Mouse (Mus musculus) heart, embryonic 14.5 days (tissue): ENCODE data around the gene Usp8. TPM values are rescaled to one million over a fixed set of nuclear protein-coding genes. Genes with fewer than 3 reads are reported as not detected.

ENCODE experiments used
- ATAC-seq: fragments of 200-750 bp; cut with Nextera tagmentation; 2 replicates; pipeline ENCODE4 v1.8.0; 2017; ENCODE audit warnings: low read depth, moderate TSS enrichment; ENCODE audit not compliant: insufficient number of reproducible peaks, insufficient read depth, low FRiP score
- H3K27ac ChIP-seq, 2 experiments: fragments of 200-500 bp in 1 of 2; fragments of 300-500 bp in 1 of 2; sonication (generic) in 1 of 2; replicated peaks in 1 of 2; 2 replicates each; pipeline ENCODE4 v1.5.1; 2012 to 2014; ENCODE audit warnings: low read depth in 2 of 2, low read length in 2 of 2, control low read depth in 1 of 2, mild to moderate bottlenecking in 1 of 2, mixed read lengths in 1 of 2; ENCODE audit not compliant: control insufficient read depth in 1 of 2, insufficient read depth in 1 of 2
- H3K27me3 ChIP-seq: fragments of 300-500 bp; sonication (generic); 2 replicates; pipeline ENCODE4 v1.6.1; 2014; ENCODE audit warnings: mild to moderate bottlenecking, low read length, control low read depth; ENCODE audit not compliant: control insufficient read depth, insufficient read depth
- H3K36me3 ChIP-seq: fragments of 300-500 bp; sonication (generic); 2 replicates; pipeline ENCODE4 v1.6.1; 2014; ENCODE audit warnings: mild to moderate bottlenecking, control low read depth, low read length, mixed read lengths; ENCODE audit not compliant: control insufficient read depth, insufficient read depth
- H3K4me1 ChIP-seq, 2 experiments: fragments of 200-500 bp in 1 of 2; fragments of 300-500 bp in 1 of 2; sonication (generic) in 1 of 2; 2 replicates each; pipeline ENCODE4 v1.6.1; 2012 to 2014; ENCODE audit warnings: low read length in 2 of 2, control low read depth in 1 of 2, mixed read lengths in 1 of 2; ENCODE audit not compliant: control insufficient read depth in 2 of 2, insufficient read depth in 2 of 2
- H3K4me2 ChIP-seq: fragments of 300-500 bp; sonication (generic); 2 replicates; pipeline ENCODE4 v1.6.1; 2014; ENCODE audit warnings: mild to moderate bottlenecking, low read length
- H3K4me3 ChIP-seq, 2 experiments: fragments of 200-500 bp in 1 of 2; fragments of 300-500 bp in 1 of 2; sonication (generic) in 1 of 2; 2 replicates each; pipeline ENCODE4 v1.5.1; 2012 to 2014; ENCODE audit warnings: low read length in 2 of 2, mild to moderate bottlenecking in 2 of 2, control low read depth in 1 of 2, low read depth in 1 of 2, moderate library complexity in 1 of 2; ENCODE audit not compliant: control insufficient read depth in 1 of 2, insufficient read depth in 1 of 2
- H3K9ac ChIP-seq: fragments of 300-500 bp; sonication (generic); 2 replicates; pipeline ENCODE4 v1.6.1; 2014; ENCODE audit warnings: mild to moderate bottlenecking, low read length
- H3K9me3 ChIP-seq: fragments of 300-500 bp; sonication (generic); 2 replicates; pipeline ENCODE4 v1.6.1; 2016; ENCODE audit warnings: low read length, control low read depth; ENCODE audit not compliant: control insufficient read depth
- WGBS: fragments of 180-500 bp; shearing (Covaris S2); extraction: QIAGEN DNeasy Blood & Tissue Kit; methylation state at CpG from one replicate; pipeline ENCODE4 v1.1.7; 2014; 5-methylcytosine and 5-hydroxymethylcytosine counted together
- polyA plus RNA-seq: library from polyadenylated mRNA; unstranded; fragments of >200 nt; fragmentation: Nextera tagmentation; extraction: Ambion mirVana; gene quantifications from 2 replicates; pipeline ENCODE4 v1.2.1, GENCODE M21; 2014

Usp8 gene
- 32.1 and 32.8 TPM in 2 replicates for polyA plus RNA-seq

- WGBS = 2% methylated on average over 47 of the region's 47 CpGs
- peak; percentile 100 for ATAC-seq
- Histone ChIP-seq H3K4me2 (peak within 1 kb of the TSS; percentile 86), H3K4me1 (peaks cover 2 to 10% of the 10 kb centered on the region in 2 experiments), H3K27me3 (peaks cover 11% of the 10 kb centered on the region; the same call in 1 of the 2 replicates), H3K36me3 (peaks cover 5% of the 10 kb centered on the region; the same call in 1 of the 2 replicates), H3K4me3 (peak within 1 kb of the TSS; percentile 82 to 95), H3K27ac (peak within 1 kb of the TSS; percentile 80 to 83), H3K9me3 (no peaks in the 10 kb centered on the region), H3K9ac (peak within 1 kb of the TSS; percentile 90)
Measured at GRCm38 (mm10) chr2:126706759-126707437, at the start of gene Usp8. Gene Usp8, plus strand, starts transcription at chr2:126707328.

GRCm38 (mm10) chr2:126663481-126663880 lies 43.6 kb upstream of the Usp8 start:
- no peak overlapping the region for H3K27ac ChIP-seq
- 51% methylated on average over 4 of the region's 4 CpGs for WGBS
- no peak overlapping the region for H3K9ac ChIP-seq
- H3K4me1 ChIP-seq = no peaks in the 10 kb centered on the region
- H3K36me3 ChIP-seq = no peaks in the 10 kb centered on the region
- no peak overlapping the region for H3K4me3 ChIP-seq
- no peak for ATAC-seq
- H3K9me3 ChIP-seq = no peaks in the 10 kb centered on the region
- no peaks in the 10 kb centered on the region for H3K27me3 ChIP-seq
- H3K4me2 ChIP-seq = no peak overlapping the region

GRCm38 (mm10) chr2:126665984-126666383 lies 41.1 kb upstream of the Usp8 start:
- Histone ChIP-seq H3K9ac (no peak overlapping the region), H3K4me3 (no peak overlapping the region), H3K9me3 (no peaks in the 10 kb centered on the region), H3K4me1 (no peaks in the 10 kb centered on the region), H3K36me3 (no peaks in the 10 kb centered on the region), H3K4me2 (no peak overlapping the region), H3K27ac (no peak overlapping the region), H3K27me3 (no peaks in the 10 kb centered on the region)
- 84% methylated on average over 3 of the region's 3 CpGs for WGBS
- ATAC-seq = no peak

GRCm38 (mm10) chr2:126668621-126669252 lies 38.4 kb upstream of the Usp8 start:
- ATAC-seq = no peak
- H3K9me3 ChIP-seq = no peaks in the 10 kb centered on the region
- no peaks in the 10 kb centered on the region for H3K36me3 ChIP-seq
- H3K4me2 ChIP-seq = no peak overlapping the region
- WGBS = 88% methylated on average over 5 of the region's 5 CpGs
- no peak overlapping the region for H3K27ac ChIP-seq
- no peak overlapping the region for H3K4me3 ChIP-seq
- no peaks in the 10 kb centered on the region for H3K27me3 ChIP-seq
- H3K4me1 ChIP-seq = peaks cover 3 to 15% of the 10 kb centered on the region in 2 experiments; a peak in 3 of 4 replicates
- H3K9ac ChIP-seq = no peak overlapping the region

GRCm38 (mm10) chr2:126673317-126674242 lies 33.5 kb upstream of the Usp8 start:
- peak overlapping the region; percentile 94 to 95; a peak in 3 of 4 replicates for H3K4me3 ChIP-seq
- H3K4me1 ChIP-seq = peaks cover 3 to 28% of the 10 kb centered on the region in 2 experiments; a peak in 3 of 4 replicates
- no peak for ATAC-seq
- no peaks in the 10 kb centered on the region for H3K9me3 ChIP-seq
- no peaks in the 10 kb centered on the region for H3K27me3 ChIP-seq
- peaks cover 2% of the 10 kb centered on the region; the same call in 1 of the 2 replicates for H3K36me3 ChIP-seq
- H3K27ac ChIP-seq = peak overlapping the region; percentile 99; a peak in 2 of 4 replicates
- H3K4me2 ChIP-seq = peak overlapping the region; percentile 88
- 59% methylated on average over 13 of the region's 13 CpGs for WGBS
- H3K9ac ChIP-seq = peak overlapping the region; percentile 99

- 0% methylated on average over 65 of the region's 77 CpGs for WGBS
- H3K4me2 ChIP-seq = peak overlapping the region; percentile 88
- peak; percentile 58 for ATAC-seq
Measured at GRCm38 (mm10) chr2:126674441-126675168, 32.5 kb upstream of the Usp8 start.

More at GRCm38 (mm10) chr2:126674441-126675168, 32.5 kb upstream of the Usp8 start:
- H3K9ac ChIP-seq = peak overlapping the region; percentile 99
- H3K4me1 ChIP-seq = peaks cover 3 to 28% of the 10 kb centered on the region in 2 experiments; a peak in 3 of 4 replicates
- no peaks in the 10 kb centered on the region for H3K9me3 ChIP-seq
- peaks cover 2% of the 10 kb centered on the region; the same call in 1 of the 2 replicates for H3K36me3 ChIP-seq
- H3K27ac ChIP-seq = peak overlapping the region; percentile 99
- no peaks in the 10 kb centered on the region for H3K27me3 ChIP-seq
- H3K4me3 ChIP-seq = peak overlapping the region; percentile 94 to 95
